Mouse (Mus musculus): ENCODE results near the gene Qrich2. TPM values are rescaled to one million over a fixed set of nuclear protein-coding genes. Genes with fewer than 3 reads are reported as not detected.
"Not testable (repeated sequence)": the region's sequence is repeated elsewhere in the genome, so short reads cannot be mapped to it uniquely, and the experiment has no call there.

Qrich2 gene
- polyA plus RNA-seq, 1 experiment from 2014 or later, result not detected

GRCm38 (mm10) chr11:116428872-116429859 lies 36.9 kb downstream of the Qrich2 start:
- H3K4me1 ChIP-seq, result peaks cover 45% of the 10 kb centered on the region
- H3K27ac ChIP-seq (replicated peaks), result no peak overlapping the region
- 29% methylated on average over 13 of the region's 13 CpGs for WGBS
- H3K27me3 ChIP-seq (replicated peaks), result no peaks in the 10 kb centered on the region
- H3K4me2 ChIP-seq, result no peak overlapping the region
- H3K9me3 ChIP-seq, result no peaks in the 10 kb centered on the region
- ATAC-seq (ENCODE audit: extremely low read depth, insufficient number of reproducible peaks, low FRiP score, low TSS enrichment), result no peak
- H3K36me3 ChIP-seq, result no peaks in the 10 kb centered on the region
- no peak overlapping the region for H3K4me3 ChIP-seq
- peak overlapping the region; percentile 16; the same call in 1 of the 2 replicates for H3K9ac ChIP-seq

- Histone ChIP-seq H3K4me1 (peaks cover 44% of the 10 kb centered on the region), H3K27me3 (replicated peaks) (no peaks in the 10 kb centered on the region), H3K27ac (replicated peaks) (no peak overlapping the region), H3K36me3 (no peaks in the 10 kb centered on the region), H3K4me3 (no peak overlapping the region), H3K9me3 (no peaks in the 10 kb centered on the region), H3K9ac (no peak overlapping the region), H3K4me2 (no peak overlapping the region)
- 74% methylated on average over 6 of the region's 6 CpGs for WGBS
- no peak for ATAC-seq (ENCODE audit: extremely low read depth, insufficient number of reproducible peaks, low FRiP score, low TSS enrichment)
Measured at GRCm38 (mm10) chr11:116426852-116427575, 39.0 kb downstream of the Qrich2 start.

GRCm38 (mm10) chr11:116426328-116426727 lies 39.7 kb downstream of the Qrich2 start:
- ATAC-seq (ENCODE audit: extremely low read depth, insufficient number of reproducible peaks, low FRiP score, low TSS enrichment); H3K9ac ChIP-seq; H3K27me3 ChIP-seq (replicated peaks); H3K4me2 ChIP-seq; H3K36me3 ChIP-seq; H3K27ac ChIP-seq (replicated peaks); H3K9me3 ChIP-seq; H3K4me3 ChIP-seq: not testable (repeated sequence)
- H3K4me1 ChIP-seq, result peaks cover 38% of the 10 kb centered on the region
- WGBS, result 82% methylated on average over 11 of the region's 11 CpGs

GRCm38 (mm10) chr11:116424621-116425407 lies 41.2 kb downstream of the Qrich2 start:
- Histone ChIP-seq H3K4me1 (peaks cover 26% of the 10 kb centered on the region), H3K27ac (replicated peaks) (peak overlapping the region; percentile 48; the same call in 1 of the 2 replicates), H3K4me3 (no peak overlapping the region), H3K9me3 (no peaks in the 10 kb centered on the region), H3K4me2 (no peak overlapping the region), H3K36me3 (no peaks in the 10 kb centered on the region), H3K9ac (no peak overlapping the region), H3K27me3 (replicated peaks) (no peaks in the 10 kb centered on the region)
- 37% methylated on average over 8 of the region's 8 CpGs for WGBS
- no peak for ATAC-seq (ENCODE audit: extremely low read depth, insufficient number of reproducible peaks, low FRiP score, low TSS enrichment)

- 69% methylated on average over 10 of the region's 10 CpGs for WGBS
- Histone ChIP-seq H3K4me3 (no peak overlapping the region), H3K27me3 (replicated peaks) (no peaks in the 10 kb centered on the region), H3K4me2 (no peak overlapping the region), H3K9me3 (no peaks in the 10 kb centered on the region), H3K4me1 (peaks cover 19% of the 10 kb centered on the region), H3K36me3 (no peaks in the 10 kb centered on the region), H3K27ac (replicated peaks) (peak overlapping the region; percentile 48), H3K9ac (0 out of 2 replicates have a peak overlapping the region, but pooled peaks have one; percentile 28)
- ATAC-seq (ENCODE audit: extremely low read depth, insufficient number of reproducible peaks, low FRiP score, low TSS enrichment), result no peak
Measured at GRCm38 (mm10) chr11:116423782-116424620, 42.0 kb downstream of the Qrich2 start.

GRCm38 (mm10) chr11:116423214-116423613 lies 42.8 kb downstream of the Qrich2 start:
- Histone ChIP-seq H3K4me1 (peaks cover 21% of the 10 kb centered on the region), H3K9ac (no peak overlapping the region), H3K4me2 (no peak overlapping the region), H3K4me3 (no peak overlapping the region), H3K36me3 (no peaks in the 10 kb centered on the region), H3K27ac (replicated peaks) (no peak overlapping the region), H3K9me3 (no peaks in the 10 kb centered on the region), H3K27me3 (replicated peaks) (no peaks in the 10 kb centered on the region)
- 78% methylated on average over 6 of the region's 6 CpGs for WGBS
- no peak for ATAC-seq (ENCODE audit: extremely low read depth, insufficient number of reproducible peaks, low FRiP score, low TSS enrichment)

GRCm38 (mm10) chr11:116422562-116422961 lies 43.5 kb downstream of the Qrich2 start:
- Histone ChIP-seq H3K36me3 (no peaks in the 10 kb centered on the region), H3K4me2 (no peak overlapping the region), H3K9ac (no peak overlapping the region), H3K27ac (replicated peaks) (no peak overlapping the region), H3K9me3 (no peaks in the 10 kb centered on the region), H3K4me3 (no peak overlapping the region), H3K4me1 (peaks cover 22% of the 10 kb centered on the region), H3K27me3 (replicated peaks) (no peaks in the 10 kb centered on the region)
- 70% methylated on average over 2 of the region's 2 CpGs for WGBS
- no peak for ATAC-seq (ENCODE audit: extremely low read depth, insufficient number of reproducible peaks, low FRiP score, low TSS enrichment)

- H3K27ac ChIP-seq (replicated peaks), result no peak overlapping the region
- H3K4me1 ChIP-seq, result peaks cover 28% of the 10 kb centered on the region
- H3K4me3 ChIP-seq, result no peak overlapping the region
- WGBS, result 70% methylated on average over 6 of the region's 6 CpGs
- no peak overlapping the region for H3K4me2 ChIP-seq
- ATAC-seq (ENCODE audit: extremely low read depth, insufficient number of reproducible peaks, low FRiP score, low TSS enrichment), result no peak
- H3K27me3 ChIP-seq (replicated peaks), result no peaks in the 10 kb centered on the region
- H3K36me3 ChIP-seq, result no peaks in the 10 kb centered on the region
- H3K9ac ChIP-seq, result no peak overlapping the region
- H3K9me3 ChIP-seq, result no peaks in the 10 kb centered on the region
Measured at GRCm38 (mm10) chr11:116421102-116421501, 44.9 kb downstream of the Qrich2 start.

GRCm38 (mm10) chr11:116418841-116419462 lies 47.1 kb downstream of the Qrich2 start:
- no peak overlapping the region for H3K4me2 ChIP-seq
- H3K27me3 ChIP-seq (replicated peaks), result peaks cover 4% of the 10 kb centered on the region; the same call in 1 of the 2 replicates
- no peak overlapping the region for H3K4me3 ChIP-seq
- WGBS, result 77% methylated on average over 6 of the region's 6 CpGs
- ATAC-seq (ENCODE audit: extremely low read depth, insufficient number of reproducible peaks, low FRiP score, low TSS enrichment), result no peak
- peaks cover 17% of the 10 kb centered on the region for H3K4me1 ChIP-seq
- no peaks in the 10 kb centered on the region for H3K9me3 ChIP-seq
- peak overlapping the region; percentile 15; the same call in 1 of the 2 replicates for H3K9ac ChIP-seq
- H3K27ac ChIP-seq (replicated peaks), result peak overlapping the region; percentile 38
- no peaks in the 10 kb centered on the region for H3K36me3 ChIP-seq
